Mouse (Mus musculus): ENCODE results near the gene Man1c1. TPM values are rescaled to one million over a fixed set of nuclear protein-coding genes. Genes with fewer than 3 reads are reported as not detected.

Man1c1 gene
- polyA plus RNA-seq, 1 experiment from 2014 or later = 2.5 TPM

- WGBS = 82% methylated on average over 2 of the region's 2 CpGs
- Histone ChIP-seq H3K27ac (replicated peaks) (no peak overlapping the region), H3K9ac (replicated peaks) (no peak overlapping the region), H3K36me3 (no peaks in the 10 kb centered on the region), H3K4me1 (peaks cover 23% of the 10 kb centered on the region), H3K4me3 (no peak overlapping the region), H3K9me3 (no peaks in the 10 kb centered on the region), H3K4me2 (replicated peaks) (no peak overlapping the region), H3K27me3 (no peaks in the 10 kb centered on the region)
- no peak for ATAC-seq (replicated peaks)
These were observed 77.2 kb downstream of the Man1c1 start for GRCm38 (mm10) chr4:134626883-134627282.

GRCm38 (mm10) chr4:134626350-134626749 is 77.7 kb downstream of the Man1c1 start:
- Histone ChIP-seq H3K4me1 (peaks cover 17% of the 10 kb centered on the region), H3K27me3 (no peaks in the 10 kb centered on the region), H3K27ac (replicated peaks) (no peak overlapping the region), H3K36me3 (no peaks in the 10 kb centered on the region), H3K9me3 (no peaks in the 10 kb centered on the region), H3K4me3 (no peak overlapping the region), H3K4me2 (replicated peaks) (no peak overlapping the region), H3K9ac (replicated peaks) (no peak overlapping the region)
- no peak for ATAC-seq (replicated peaks)
- WGBS = 78% methylated on average over 4 of the region's 4 CpGs

DNA sequence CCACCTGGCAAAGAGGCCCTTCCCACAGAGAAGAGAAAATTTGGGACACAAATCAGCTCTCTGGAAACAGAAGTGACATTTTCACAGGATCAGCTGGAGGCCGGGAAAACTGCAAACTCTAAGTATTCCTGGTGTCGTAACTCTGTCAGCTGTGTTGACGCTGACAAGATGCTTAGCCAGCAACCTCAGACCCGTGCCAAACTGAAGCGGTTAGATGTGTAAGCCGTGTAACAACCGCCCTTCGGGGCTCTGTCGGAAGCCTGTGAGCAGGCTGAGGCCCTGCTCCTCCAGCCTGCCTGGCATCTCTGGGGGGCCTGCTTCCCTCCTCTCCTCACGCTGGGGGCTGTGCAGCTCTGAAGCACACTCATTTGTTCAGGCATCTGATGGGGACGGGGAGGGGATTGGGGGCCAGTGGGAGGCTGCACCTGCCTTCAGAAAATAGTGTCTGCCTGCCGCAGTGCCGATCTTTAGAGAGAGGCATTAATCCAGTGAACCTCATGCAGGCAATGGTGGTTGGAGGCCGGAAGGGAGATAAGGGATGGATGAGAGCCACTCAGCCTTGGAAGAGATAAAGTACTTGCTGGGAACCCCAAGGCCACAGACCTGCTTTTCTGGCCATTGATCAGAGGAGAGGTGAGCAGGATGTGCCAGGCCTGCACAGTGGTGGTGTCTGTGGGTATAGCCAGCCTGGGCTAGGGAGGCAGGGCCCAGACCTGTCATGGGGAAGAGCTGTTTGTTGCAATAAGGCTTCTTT is 79.8 kb downstream of the Man1c1 start:
- no peak overlapping the region for H3K4me3 ChIP-seq
- H3K27ac ChIP-seq (replicated peaks) = peak overlapping the region; percentile 72
- WGBS = 34% methylated on average over 14 of the region's 14 CpGs
- H3K4me2 ChIP-seq (replicated peaks) = no peak overlapping the region
- H3K4me1 ChIP-seq = peaks cover 21% of the 10 kb centered on the region
- H3K27me3 ChIP-seq = no peaks in the 10 kb centered on the region
- H3K9ac ChIP-seq (replicated peaks) = no peak overlapping the region
- no peaks in the 10 kb centered on the region for H3K9me3 ChIP-seq
- peak; percentile 43 for ATAC-seq (replicated peaks)
- no peaks in the 10 kb centered on the region for H3K36me3 ChIP-seq

DNA sequence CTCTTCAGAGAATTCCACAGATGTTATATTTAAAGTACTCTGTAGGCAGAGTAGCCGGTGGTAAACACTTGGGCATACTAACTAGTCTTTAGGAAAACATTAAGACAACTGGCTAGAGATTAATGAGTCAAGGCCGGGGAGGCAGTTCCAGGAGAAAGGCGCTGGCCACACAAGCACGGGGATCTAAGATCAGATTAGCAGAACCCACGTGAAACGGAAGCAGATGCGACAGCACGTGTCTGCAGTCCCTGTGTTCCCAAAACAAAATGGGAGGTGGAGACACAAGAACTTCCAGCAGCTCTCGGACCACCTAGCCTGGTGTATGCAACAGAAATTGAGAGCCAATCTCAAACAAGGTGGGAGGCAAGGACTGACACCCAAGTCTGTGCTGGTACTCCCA is 82.4 kb downstream of the Man1c1 start:
- H3K4me2 ChIP-seq (replicated peaks) = no peak overlapping the region
- no peaks in the 10 kb centered on the region for H3K36me3 ChIP-seq
- ATAC-seq (replicated peaks) = no peak
- H3K4me1 ChIP-seq = peaks cover 18% of the 10 kb centered on the region
- H3K27ac ChIP-seq (replicated peaks) = no peak overlapping the region
- no peak overlapping the region for H3K9ac ChIP-seq (replicated peaks)
- H3K4me3 ChIP-seq = no peak overlapping the region
- H3K9me3 ChIP-seq = no peaks in the 10 kb centered on the region
- WGBS = 87% methylated on average over 9 of the region's 9 CpGs
- H3K27me3 ChIP-seq = no peaks in the 10 kb centered on the region

- WGBS = 79% methylated on average over 8 of the region's 8 CpGs
- H3K36me3 ChIP-seq = no peaks in the 10 kb centered on the region
- H3K4me1 ChIP-seq = peaks cover 32% of the 10 kb centered on the region
- no peak overlapping the region for H3K4me3 ChIP-seq
- H3K9ac ChIP-seq (replicated peaks) = no peak overlapping the region
- no peak for ATAC-seq (replicated peaks)
- H3K27me3 ChIP-seq = no peaks in the 10 kb centered on the region
- 0 out of 2 replicates have a peak overlapping the region, but pooled peaks have one; percentile 49 for H3K27ac ChIP-seq (replicated peaks)
- no peaks in the 10 kb centered on the region for H3K9me3 ChIP-seq
- no peak overlapping the region for H3K4me2 ChIP-seq (replicated peaks)
These were observed 83.8 kb downstream of the Man1c1 start for GRCm38 (mm10) chr4:134620246-134620645.

- H3K4me3 ChIP-seq = no peak overlapping the region
- peak overlapping the region; percentile 49; the same call in 1 of the 2 replicates for H3K27ac ChIP-seq (replicated peaks)
- H3K4me2 ChIP-seq (replicated peaks) = no peak overlapping the region
- WGBS = 66% methylated on average over 10 of the region's 10 CpGs
- no peak overlapping the region for H3K9ac ChIP-seq (replicated peaks)
- H3K4me1 ChIP-seq = peaks cover 35% of the 10 kb centered on the region
- no peaks in the 10 kb centered on the region for H3K27me3 ChIP-seq
- no peak for ATAC-seq (replicated peaks)
- H3K9me3 ChIP-seq = no peaks in the 10 kb centered on the region
- no peaks in the 10 kb centered on the region for H3K36me3 ChIP-seq
These were observed 84.6 kb downstream of the Man1c1 start for GRCm38 (mm10) chr4:134619489-134619870.

- no peaks in the 10 kb centered on the region for H3K36me3 ChIP-seq
- no peaks in the 10 kb centered on the region for H3K9me3 ChIP-seq
- H3K27ac ChIP-seq (replicated peaks) = no peak overlapping the region
- 75% methylated on average over 13 of the region's 13 CpGs for WGBS
- H3K27me3 ChIP-seq = no peaks in the 10 kb centered on the region
- H3K4me2 ChIP-seq (replicated peaks) = no peak overlapping the region
- H3K4me3 ChIP-seq = no peak overlapping the region
- ATAC-seq (replicated peaks) = no peak
- H3K9ac ChIP-seq (replicated peaks) = no peak overlapping the region
- H3K4me1 ChIP-seq = peaks cover 30% of the 10 kb centered on the region
These were observed 85.1 kb downstream of the Man1c1 start for GRCm38 (mm10) chr4:134618810-134619488.

DNA sequence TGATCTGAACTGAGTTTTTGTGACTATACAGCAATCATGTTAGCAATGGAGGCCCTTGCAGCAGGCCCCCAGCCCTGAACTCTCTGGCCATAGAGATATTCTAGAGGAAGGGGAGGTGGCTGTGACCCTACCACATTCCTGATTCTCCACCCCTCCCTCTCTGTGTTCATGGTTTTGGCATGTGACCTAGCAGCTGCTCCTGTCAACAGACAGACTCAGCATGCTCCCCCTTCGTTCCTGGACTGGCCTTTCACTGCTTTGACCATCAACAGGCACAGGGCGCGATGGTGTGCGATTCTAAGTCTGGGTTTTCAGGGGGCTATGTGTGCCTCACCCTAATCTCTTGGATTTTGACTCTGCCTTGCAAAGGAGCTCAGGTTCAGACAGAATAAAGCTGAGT is 86.3 kb downstream of the Man1c1 start:
- Histone ChIP-seq H3K27me3 (no peaks in the 10 kb centered on the region), H3K36me3 (no peaks in the 10 kb centered on the region), H3K9ac (replicated peaks) (no peak overlapping the region), H3K9me3 (no peaks in the 10 kb centered on the region), H3K4me3 (no peak overlapping the region), H3K27ac (replicated peaks) (no peak overlapping the region), H3K4me2 (replicated peaks) (no peak overlapping the region), H3K4me1 (peaks cover 29% of the 10 kb centered on the region)
- ATAC-seq (replicated peaks) = no peak
- WGBS = 88% methylated on average over 4 of the region's 4 CpGs

DNA sequence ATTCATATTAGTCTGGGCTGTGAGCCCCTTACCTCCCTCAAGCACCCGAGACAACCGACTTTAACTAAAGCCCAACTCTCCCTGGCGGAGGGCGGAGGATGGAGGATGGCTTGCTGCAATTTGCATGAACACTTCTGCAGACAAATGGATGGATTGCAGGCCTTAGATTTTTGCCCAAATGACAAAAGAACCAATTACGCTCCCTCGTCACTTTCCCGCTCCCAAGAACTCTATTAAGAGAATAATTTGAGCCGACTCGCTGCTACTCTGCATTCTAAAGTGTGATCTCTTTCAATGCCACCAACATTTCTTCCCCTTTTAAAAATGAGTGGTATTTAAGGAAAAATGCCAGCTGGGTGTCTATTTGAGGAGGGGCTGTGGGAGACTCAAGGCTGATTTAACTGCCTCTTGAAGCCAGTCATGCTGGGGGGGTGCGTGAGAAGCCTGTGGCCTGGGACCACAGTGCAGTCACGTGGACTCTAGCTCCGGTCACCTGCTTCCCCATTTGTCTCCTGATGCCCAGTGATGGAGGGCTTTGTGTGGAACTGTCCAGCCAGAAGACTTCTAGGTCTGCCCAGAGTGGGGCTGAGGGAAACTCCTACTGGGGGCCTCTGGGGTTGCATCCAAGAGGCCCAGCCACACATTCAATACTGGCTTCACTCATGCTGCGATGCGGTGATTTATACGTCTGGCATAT is 88.0 kb downstream of the Man1c1 start:
- Histone ChIP-seq H3K4me1 (peaks cover 29% of the 10 kb centered on the region), H3K27me3 (no peaks in the 10 kb centered on the region), H3K9me3 (no peaks in the 10 kb centered on the region), H3K9ac (replicated peaks) (no peak overlapping the region), H3K4me3 (no peak overlapping the region), H3K36me3 (no peaks in the 10 kb centered on the region), H3K4me2 (replicated peaks) (no peak overlapping the region), H3K27ac (replicated peaks) (peak overlapping the region; percentile 57)
- 31% methylated on average over 15 of the region's 15 CpGs for WGBS
- peak; percentile 73 for ATAC-seq (replicated peaks)

GRCm38 (mm10) chr4:134612070-134612667 is 91.9 kb downstream of the Man1c1 start:
- Histone ChIP-seq H3K4me1 (peaks cover 20% of the 10 kb centered on the region), H3K9ac (replicated peaks) (no peak overlapping the region), H3K36me3 (no peaks in the 10 kb centered on the region), H3K27ac (replicated peaks) (no peak overlapping the region), H3K4me2 (replicated peaks) (no peak overlapping the region), H3K27me3 (no peaks in the 10 kb centered on the region), H3K4me3 (no peak overlapping the region), H3K9me3 (no peaks in the 10 kb centered on the region)
- ATAC-seq (replicated peaks) = no peak
- WGBS = 69% methylated on average over 16 of the region's 16 CpGs

- Histone ChIP-seq H3K9me3 (no peaks in the 10 kb centered on the region), H3K27me3 (no peaks in the 10 kb centered on the region), H3K4me2 (replicated peaks) (no peak overlapping the region), H3K4me1 (peaks cover 23% of the 10 kb centered on the region), H3K9ac (replicated peaks) (no peak overlapping the region), H3K27ac (replicated peaks) (no peak overlapping the region), H3K4me3 (no peak overlapping the region), H3K36me3 (no peaks in the 10 kb centered on the region)
- ATAC-seq (replicated peaks) = no peak
- 89% methylated on average over 3 of the region's 3 CpGs for WGBS
These were observed 93.5 kb downstream of the Man1c1 start for GRCm38 (mm10) chr4:134610616-134611015.

GRCm38 (mm10) chr4:134607679-134608078 is 96.4 kb downstream of the Man1c1 start:
- Histone ChIP-seq H3K4me1 (peaks cover 14% of the 10 kb centered on the region), H3K4me3 (no peak overlapping the region), H3K4me2 (replicated peaks) (no peak overlapping the region), H3K27me3 (no peaks in the 10 kb centered on the region), H3K9ac (replicated peaks) (no peak overlapping the region), H3K36me3 (no peaks in the 10 kb centered on the region), H3K9me3 (no peaks in the 10 kb centered on the region), H3K27ac (replicated peaks) (no peak overlapping the region)
- ATAC-seq (replicated peaks) = no peak
- 93% methylated on average over 5 of the region's 5 CpGs for WGBS
